Mouse (Mus musculus) hindbrain, embryonic 13.5 days (tissue): Measurements from ENCODE around the gene C87436. TPM values are rescaled to one million over a fixed set of nuclear protein-coding genes. Genes with fewer than 3 reads are reported as not detected.

Experiments
- ATAC-seq: fragments of 200-750 bp; cut with Nextera tagmentation; 2 replicates; pipeline ENCODE4 v1.8.0; 2017; ENCODE audit warnings: moderate TSS enrichment; ENCODE audit not compliant: low FRiP score
- H3K27ac ChIP-seq: fragments of 300-500 bp; sonication (generic); 2 replicates; pipeline ENCODE4 v1.5.1; 2015; ENCODE audit warnings: inconsistent platforms, mild to moderate bottlenecking, moderate library complexity
- H3K27me3 ChIP-seq: fragments of 300-500 bp; sonication (generic); 2 replicates; pipeline ENCODE4 v1.6.1; 2015; ENCODE audit warnings: mild to moderate bottlenecking, inconsistent platforms
- H3K36me3 ChIP-seq: fragments of 300-500 bp; sonication (generic); 2 replicates; pipeline ENCODE4 v1.6.1; 2015; ENCODE audit warnings: mild to moderate bottlenecking, inconsistent platforms
- H3K4me1 ChIP-seq: fragments of 300-500 bp; sonication (generic); replicated peaks from 2 replicates; pipeline ENCODE4 v1.6.1; 2015; ENCODE audit warnings: inconsistent platforms
- H3K4me2 ChIP-seq: fragments of 300-500 bp; sonication (generic); 2 replicates; pipeline ENCODE4 v1.6.1; 2015; ENCODE audit warnings: inconsistent platforms, mild to moderate bottlenecking, moderate library complexity
- H3K4me3 ChIP-seq: fragments of 300-500 bp; sonication (generic); 2 replicates; pipeline ENCODE4 v1.5.1; 2015; ENCODE audit warnings: mild to moderate bottlenecking, inconsistent platforms
- H3K9ac ChIP-seq: fragments of 300-500 bp; sonication (generic); 2 replicates; pipeline ENCODE4 v1.6.1; 2015; ENCODE audit warnings: mild to moderate bottlenecking, inconsistent platforms
- H3K9me3 ChIP-seq: fragments of 300-500 bp; sonication (generic); 2 replicates; pipeline ENCODE4 v1.6.1; 2016; ENCODE audit warnings: inconsistent platforms
- WGBS: fragments of 180-500 bp; shearing (Covaris S2); methylation state at CpG from one replicate; pipeline ENCODE4 v1.1.7; 2015; 5-methylcytosine and 5-hydroxymethylcytosine counted together
- polyA plus RNA-seq: library from polyadenylated mRNA; unstranded; fragments of >200 nt; fragmentation: Nextera tagmentation; extraction: Ambion mirVana; gene quantifications from 2 replicates; pipeline ENCODE4 v1.2.1, GENCODE M21; 2015

Gene C87436
- polyA plus RNA-seq, 1 experiment from 2014 or later = 25.7 TPM

DNA sequence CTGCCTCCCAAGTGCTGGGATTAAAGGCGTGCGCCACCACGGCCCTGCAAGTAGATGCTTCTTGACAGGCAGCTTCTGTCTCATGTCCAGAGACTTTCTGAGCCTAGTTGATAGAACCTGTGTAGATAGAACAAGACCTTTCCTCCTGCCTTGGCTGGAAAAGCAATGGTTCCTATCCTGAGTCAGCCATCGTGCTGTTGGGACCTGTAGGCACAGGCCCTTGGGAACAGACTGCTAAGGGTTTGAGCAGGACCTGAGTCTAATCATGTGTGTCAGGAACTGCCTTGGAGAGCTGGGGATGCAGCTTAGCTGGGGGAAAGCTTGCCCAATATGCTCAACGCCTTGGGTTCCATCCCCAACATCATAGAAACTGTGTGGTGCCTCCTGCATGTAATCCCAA is 35.9 kb downstream of the C87436 start:
- WGBS = 98% methylated on average over 5 of the region's 5 CpGs
- Histone ChIP-seq H3K9ac (no peak overlapping the region), H3K4me1 (peaks cover 30% of the 10 kb centered on the region), H3K4me2 (no peak overlapping the region), H3K27ac (no peak overlapping the region), H3K27me3 (no peaks in the 10 kb centered on the region), H3K4me3 (no peak overlapping the region), H3K36me3 (peaks cover 12% of the 10 kb centered on the region), H3K9me3 (no peaks in the 10 kb centered on the region)
- ATAC-seq = no peak

DNA sequence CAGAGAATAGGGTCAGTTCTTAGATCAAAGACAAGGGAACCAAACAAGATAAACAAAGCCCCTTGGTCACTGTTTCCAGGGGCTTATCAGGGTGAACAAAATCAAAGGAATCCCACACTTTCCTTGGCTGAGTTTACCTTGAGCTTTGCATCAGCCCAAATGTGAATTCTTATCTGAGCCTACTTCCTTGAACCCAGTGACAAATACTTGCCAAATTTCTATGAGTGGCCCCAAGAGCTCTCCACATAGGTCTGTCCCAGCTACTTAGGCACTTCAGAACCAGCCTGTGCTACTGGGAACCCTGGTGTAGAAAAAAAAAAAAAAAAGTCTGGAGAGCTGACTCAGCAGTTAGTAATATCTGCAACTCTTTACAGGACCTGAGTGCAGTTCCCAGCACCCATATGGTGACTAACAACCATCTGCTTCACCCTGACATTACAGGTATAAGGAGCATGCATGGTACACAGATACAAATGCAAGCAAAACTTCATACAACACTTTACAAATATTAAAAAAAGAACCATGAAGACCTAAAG is 36.5 kb downstream of the C87436 start:
- H3K27ac ChIP-seq = no peak overlapping the region
- no peaks in the 10 kb centered on the region for H3K27me3 ChIP-seq
- H3K4me2 ChIP-seq = no peak overlapping the region
- no peak for ATAC-seq
- no peaks in the 10 kb centered on the region for H3K9me3 ChIP-seq
- H3K4me3 ChIP-seq = no peak overlapping the region
- H3K9ac ChIP-seq = no peak overlapping the region
- H3K4me1 ChIP-seq = peaks cover 36% of the 10 kb centered on the region
- peaks cover 6% of the 10 kb centered on the region; the same call in 1 of the 2 replicates for H3K36me3 ChIP-seq

DNA sequence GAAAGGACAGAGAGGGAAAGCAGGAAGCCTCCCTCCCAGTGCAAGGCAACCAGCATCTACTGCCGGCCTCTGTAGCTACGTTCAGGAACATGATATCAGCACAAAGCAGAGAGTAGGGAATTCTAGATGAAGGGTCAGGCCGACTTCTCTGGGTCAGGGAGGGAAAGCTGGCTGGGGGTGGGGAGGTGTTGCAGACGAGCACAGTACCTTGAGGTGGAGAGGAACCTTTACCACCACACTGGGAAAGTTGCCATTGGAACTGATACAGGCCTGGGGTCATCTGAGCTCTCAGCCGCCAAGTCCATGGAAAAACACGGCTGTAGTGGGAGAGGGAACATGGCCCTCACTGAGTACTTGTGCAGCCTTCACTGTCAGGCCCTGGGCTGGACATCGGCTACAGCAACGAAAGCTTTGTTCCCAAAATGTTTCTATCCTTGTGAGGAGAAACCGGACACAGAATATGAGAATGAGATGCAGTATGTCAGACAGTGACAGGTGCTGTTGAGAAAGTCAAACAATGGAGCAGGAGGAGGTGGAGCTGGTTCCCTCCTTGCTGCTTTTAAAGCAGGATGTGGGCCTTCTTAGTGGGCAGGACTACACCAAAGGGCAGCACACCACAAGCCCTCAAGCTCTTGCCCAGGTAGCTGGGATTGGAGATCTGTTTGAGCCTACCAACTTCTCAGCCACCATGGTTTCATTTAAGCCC is 37.4 kb downstream of the C87436 start:
- Histone ChIP-seq H3K9ac (no peak overlapping the region; the same call in 1 of the 2 replicates), H3K4me1 (peaks cover 45% of the 10 kb centered on the region), H3K4me2 (no peak overlapping the region), H3K9me3 (no peaks in the 10 kb centered on the region), H3K36me3 (no peaks in the 10 kb centered on the region), H3K27ac (no peak overlapping the region), H3K27me3 (no peaks in the 10 kb centered on the region), H3K4me3 (no peak overlapping the region)
- no peak for ATAC-seq
- 83% methylated on average over 9 of the region's 9 CpGs for WGBS

DNA sequence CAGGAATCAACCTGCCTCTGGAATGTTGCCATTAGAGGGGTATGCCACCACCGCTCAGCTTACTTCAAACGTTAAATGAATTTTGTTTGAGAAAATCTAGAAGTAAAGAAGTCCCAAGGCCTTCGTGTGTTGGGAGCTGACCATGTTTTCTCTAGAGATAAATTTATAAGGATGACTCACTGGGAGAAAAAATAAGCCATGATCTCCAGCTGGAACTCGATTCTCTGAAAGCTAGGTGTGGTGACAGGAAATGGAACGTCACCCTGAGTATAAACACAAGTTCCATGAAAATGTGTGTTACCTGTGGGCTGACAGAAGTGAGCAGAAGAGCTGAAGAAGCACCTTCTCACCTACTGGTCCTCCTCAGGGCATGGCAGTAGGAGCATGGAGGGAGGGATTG is 38.8 kb downstream of the C87436 start:
- WGBS = 86% methylated on average over 5 of the region's 5 CpGs
- Histone ChIP-seq H3K4me3 (no peak overlapping the region), H3K36me3 (no peaks in the 10 kb centered on the region), H3K27ac (no peak overlapping the region), H3K27me3 (no peaks in the 10 kb centered on the region), H3K9me3 (no peaks in the 10 kb centered on the region), H3K4me1 (peaks cover 37% of the 10 kb centered on the region), H3K9ac (no peak overlapping the region), H3K4me2 (no peak overlapping the region)
- no peak for ATAC-seq

DNA sequence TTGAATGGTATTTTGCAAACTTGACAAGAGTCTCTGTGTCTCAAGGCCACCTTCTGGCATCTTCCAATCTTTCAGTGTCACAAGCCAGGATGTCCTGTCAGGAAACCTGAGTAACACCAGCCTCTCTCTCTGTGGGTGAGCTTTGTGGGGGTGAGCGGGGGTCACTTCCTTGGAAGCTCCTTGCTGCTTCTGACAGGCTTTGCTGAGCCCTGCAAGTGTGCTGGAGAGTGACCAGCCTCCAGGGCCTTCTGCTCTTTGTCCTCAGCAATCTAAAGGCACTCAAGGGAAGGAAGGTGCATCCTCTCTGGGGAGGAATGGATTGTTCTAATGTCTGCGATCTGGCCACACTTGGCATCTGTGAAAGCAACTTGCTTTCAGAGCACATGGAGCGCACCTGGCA is 41.1 kb downstream of the C87436 start:
- no peaks in the 10 kb centered on the region for H3K9me3 ChIP-seq
- 63% methylated on average over 3 of the region's 3 CpGs for WGBS
- no peaks in the 10 kb centered on the region for H3K36me3 ChIP-seq
- no peaks in the 10 kb centered on the region for H3K27me3 ChIP-seq
- H3K4me3 ChIP-seq = no peak overlapping the region
- no peak overlapping the region for H3K4me2 ChIP-seq
- peak overlapping the region; percentile 20; the same call in 1 of the 2 replicates for H3K27ac ChIP-seq
- peaks cover 22% of the 10 kb centered on the region for H3K4me1 ChIP-seq
- no peak overlapping the region; the same call in 1 of the 2 replicates for H3K9ac ChIP-seq
- no peak for ATAC-seq

DNA sequence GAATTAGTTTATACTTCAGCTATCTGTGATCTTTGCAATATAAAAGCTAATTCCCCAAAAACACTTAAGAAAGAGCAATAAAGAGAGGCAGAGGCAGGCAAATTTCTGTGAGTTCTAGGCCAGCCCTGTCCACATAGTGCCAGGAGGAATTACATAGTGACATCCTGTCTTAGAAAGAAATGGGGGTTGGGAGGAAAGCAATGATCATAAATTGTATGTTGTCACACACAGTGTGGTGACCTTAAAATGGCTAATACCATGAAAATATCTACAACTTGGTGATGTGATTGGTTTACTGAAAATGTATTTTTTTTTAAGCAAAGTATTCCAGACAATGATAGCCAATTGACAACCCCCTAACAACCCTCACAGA is 41.6 kb downstream of the C87436 start:
- Histone ChIP-seq H3K9ac (no peak overlapping the region), H3K36me3 (no peaks in the 10 kb centered on the region), H3K9me3 (no peaks in the 10 kb centered on the region), H3K27ac (peak overlapping the region; percentile 81; the same call in 1 of the 2 replicates), H3K4me3 (no peak overlapping the region), H3K27me3 (no peaks in the 10 kb centered on the region), H3K4me2 (no peak overlapping the region), H3K4me1 (peaks cover 22% of the 10 kb centered on the region)
- ATAC-seq = no peak

DNA sequence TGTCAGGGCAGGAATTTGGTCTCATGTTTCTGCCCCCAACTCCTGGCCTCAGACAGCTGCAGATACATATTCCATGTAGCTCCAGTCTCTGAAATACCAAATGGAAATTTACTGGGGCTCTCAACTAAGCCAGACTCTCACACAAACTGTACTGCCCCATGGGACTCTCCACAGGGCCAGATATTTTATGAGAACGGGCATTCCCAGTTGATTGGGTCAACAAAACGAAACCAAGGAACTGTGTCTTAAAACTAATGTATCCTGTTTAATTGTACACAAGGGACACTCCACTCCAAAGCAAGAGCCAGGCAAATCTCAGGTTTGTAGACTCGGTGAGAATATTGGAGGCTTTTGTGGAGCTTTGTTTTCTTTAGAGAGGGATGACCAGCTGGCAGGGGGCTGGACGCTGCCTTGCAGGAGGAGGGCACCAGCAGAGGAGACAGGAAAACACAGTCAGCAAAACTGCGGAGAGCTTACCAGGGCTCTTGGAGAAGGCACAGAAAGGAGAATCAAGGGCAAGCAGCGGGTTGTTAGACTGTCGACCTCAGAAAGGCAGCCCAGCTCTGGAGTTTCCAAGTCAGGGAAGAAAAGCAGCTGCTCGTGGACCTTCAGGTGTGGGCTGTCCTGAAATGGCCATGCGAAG is 42.1 kb downstream of the C87436 start:
- Histone ChIP-seq H3K27ac (peak overlapping the region; percentile 81), H3K27me3 (no peaks in the 10 kb centered on the region), H3K4me2 (0 out of 2 replicates have a peak overlapping the region, but pooled peaks have one; percentile 6), H3K9ac (peak overlapping the region; percentile 55), H3K4me3 (no peak overlapping the region), H3K4me1 (peaks cover 22% of the 10 kb centered on the region), H3K36me3 (no peaks in the 10 kb centered on the region), H3K9me3 (no peaks in the 10 kb centered on the region)
- 41% methylated on average over 9 of the region's 9 CpGs for WGBS
- no peak for ATAC-seq

DNA sequence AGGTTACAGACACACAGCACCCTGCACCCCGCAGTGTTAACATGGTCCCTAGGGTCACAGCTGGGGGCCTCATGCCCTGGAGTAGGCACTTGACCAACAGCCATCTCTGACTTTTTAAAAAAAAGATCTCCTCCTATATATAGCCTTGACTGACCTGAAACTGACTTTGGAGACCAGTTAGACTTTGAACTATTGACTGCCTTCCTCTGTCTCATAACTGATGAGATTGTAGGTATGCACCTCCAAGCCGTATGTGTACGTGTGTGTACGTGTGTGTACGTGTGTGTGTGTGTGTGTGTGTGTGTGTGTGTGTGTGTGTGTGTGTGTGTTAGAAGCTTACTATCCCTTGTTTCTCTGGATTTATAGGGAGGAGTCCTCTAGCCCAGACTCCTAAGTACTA is 43.7 kb downstream of the C87436 start:
- 98% methylated on average over 5 of the region's 5 CpGs for WGBS
- H3K27me3 ChIP-seq = no peaks in the 10 kb centered on the region
- peaks cover 23% of the 10 kb centered on the region for H3K4me1 ChIP-seq
- H3K9me3 ChIP-seq = no peaks in the 10 kb centered on the region
- no peak overlapping the region for H3K27ac ChIP-seq
- H3K9ac ChIP-seq = no peak overlapping the region
- H3K36me3 ChIP-seq = no peaks in the 10 kb centered on the region
- H3K4me3 ChIP-seq = no peak overlapping the region
- H3K4me2 ChIP-seq = no peak overlapping the region
- ATAC-seq = no peak

DNA sequence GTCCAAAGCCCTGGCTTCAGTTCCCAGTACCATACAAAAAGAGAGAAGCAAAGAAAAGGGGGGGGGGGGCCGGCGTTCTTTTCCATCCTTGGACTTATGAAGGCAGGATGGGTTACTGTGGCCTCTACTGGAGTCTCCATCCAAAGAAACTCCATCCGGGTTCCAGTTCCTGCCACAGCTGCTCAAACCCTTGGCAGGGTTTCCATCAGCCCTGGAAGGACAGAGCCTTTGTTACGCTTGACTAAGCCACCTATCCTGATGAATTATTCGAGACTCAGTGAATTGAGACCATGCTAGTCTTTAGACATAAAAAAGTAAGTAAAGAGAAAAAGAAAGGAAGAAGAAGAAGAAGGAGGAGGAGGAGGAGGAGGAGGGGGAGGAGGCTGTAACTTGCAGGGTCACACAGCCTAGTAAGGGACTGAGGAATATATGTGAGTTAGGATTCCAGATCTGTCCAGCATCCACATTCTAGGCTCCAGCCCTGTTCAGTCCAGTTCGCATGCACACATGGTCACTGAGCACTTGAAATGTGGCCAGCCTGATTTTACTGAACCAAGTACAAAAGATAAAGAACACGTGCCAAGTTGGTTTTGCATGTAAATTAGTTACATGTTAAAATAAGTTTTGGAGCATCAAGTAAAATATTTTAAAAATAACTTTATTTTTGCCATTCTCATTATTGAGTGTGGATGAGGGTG is 47.9 kb downstream of the C87436 start:
- Histone ChIP-seq H3K9ac (no peak overlapping the region), H3K4me2 (no peak overlapping the region), H3K4me3 (no peak overlapping the region), H3K4me1 (peaks cover 18% of the 10 kb centered on the region), H3K9me3 (no peaks in the 10 kb centered on the region), H3K27me3 (no peaks in the 10 kb centered on the region), H3K36me3 (no peaks in the 10 kb centered on the region), H3K27ac (peak overlapping the region; percentile 97; the same call in 1 of the 2 replicates)
- WGBS = 61% methylated on average over 7 of the region's 7 CpGs
- ATAC-seq = no peak

DNA sequence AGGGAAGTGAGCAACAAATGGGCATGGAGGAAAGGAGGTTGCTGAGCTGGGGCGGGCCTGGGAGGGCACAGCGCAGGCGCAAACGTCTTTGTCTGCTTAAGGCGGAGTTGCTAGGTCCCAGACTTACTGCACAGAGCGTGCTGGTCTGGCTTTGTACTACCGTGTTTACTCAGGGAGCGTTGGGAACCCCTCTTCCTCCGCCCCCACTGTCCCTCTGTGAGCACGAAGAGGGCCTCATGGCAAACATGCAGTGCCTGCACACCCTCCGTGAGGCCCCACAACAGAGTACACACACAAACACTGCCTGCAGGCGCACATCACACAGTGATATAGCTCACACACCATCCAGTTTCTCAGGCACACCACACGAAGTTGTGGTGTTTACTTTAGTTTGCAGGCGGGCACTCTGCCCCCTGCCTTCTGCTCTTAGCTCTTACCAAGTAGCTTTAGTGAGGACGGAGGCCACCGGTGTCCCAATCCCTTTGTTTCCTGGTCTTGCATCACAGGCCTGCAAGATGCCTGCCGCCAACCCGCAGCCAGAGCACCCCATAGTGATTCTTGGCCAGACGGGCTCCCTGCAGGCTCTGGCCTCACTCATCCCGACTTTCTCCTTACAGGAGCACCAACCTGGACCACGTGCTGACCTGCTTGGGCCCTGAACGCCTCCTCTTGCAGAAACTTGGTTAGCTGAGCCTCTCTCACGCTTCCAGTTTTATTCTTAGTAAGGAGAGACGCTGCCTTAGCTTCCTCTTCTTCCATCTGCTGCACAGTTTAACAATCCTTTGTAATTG is 49.4 kb downstream of the C87436 start:
- WGBS = 6% methylated on average over 24 of the region's 24 CpGs
- no peaks in the 10 kb centered on the region for H3K36me3 ChIP-seq
- peak overlapping the region; percentile 73 for H3K9ac ChIP-seq
- H3K4me3 ChIP-seq = peak overlapping the region; percentile 11; the same call in 1 of the 2 replicates
- ATAC-seq = peak; percentile 95
- H3K27ac ChIP-seq = peak overlapping the region; percentile 97
- peak overlapping the region; percentile 47 for H3K4me2 ChIP-seq
- H3K9me3 ChIP-seq = no peaks in the 10 kb centered on the region
- no peaks in the 10 kb centered on the region for H3K27me3 ChIP-seq
- H3K4me1 ChIP-seq = peaks cover 18% of the 10 kb centered on the region

DNA sequence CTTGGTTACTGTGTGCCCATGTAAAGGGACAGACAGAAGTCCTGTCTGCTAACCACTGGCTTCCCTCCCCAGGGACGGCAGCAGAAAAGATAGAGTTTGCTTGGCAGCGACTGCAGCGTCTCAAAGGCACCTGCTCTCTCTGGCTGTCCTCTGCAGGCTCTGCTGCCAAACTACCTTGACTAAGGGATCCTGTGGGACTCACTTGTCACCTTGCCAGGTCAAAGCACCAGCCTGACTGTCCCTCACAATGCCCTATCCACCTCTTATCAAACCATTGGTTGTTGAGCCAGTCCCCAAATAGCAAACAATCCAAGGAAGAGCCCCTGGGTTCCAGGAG is 49.9 kb downstream of the C87436 start:
- Histone ChIP-seq H3K9ac (peak overlapping the region; percentile 73), H3K4me3 (no peak overlapping the region), H3K36me3 (no peaks in the 10 kb centered on the region), H3K27ac (peak overlapping the region; percentile 97), H3K4me2 (peak overlapping the region; percentile 47), H3K4me1 (peaks cover 18% of the 10 kb centered on the region), H3K27me3 (no peaks in the 10 kb centered on the region), H3K9me3 (no peaks in the 10 kb centered on the region)
- ATAC-seq = 0 out of 2 replicates have a peak, but pooled peaks have one; percentile 12
- 16% methylated on average over 3 of the region's 3 CpGs for WGBS

DNA sequence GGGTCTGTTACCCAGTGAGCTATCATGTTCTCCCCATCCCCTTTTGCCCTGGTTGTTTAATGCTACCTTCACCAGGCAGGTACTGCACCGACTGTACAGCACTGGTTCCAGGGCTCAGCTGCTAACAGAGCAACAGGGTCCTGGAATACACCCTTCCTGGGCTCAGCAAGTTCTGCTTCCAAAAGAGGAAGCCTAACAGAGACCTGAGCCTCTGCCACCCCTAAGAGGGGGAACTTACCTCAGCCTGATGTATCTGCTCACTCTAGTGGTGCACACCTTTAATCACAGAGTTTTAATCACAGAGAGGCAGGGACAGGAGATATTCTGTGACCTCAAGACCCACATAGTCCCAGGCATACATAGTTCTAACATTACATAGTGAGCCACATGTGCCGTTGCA is 51.8 kb downstream of the C87436 start:
- Histone ChIP-seq H3K4me1 (peaks cover 18% of the 10 kb centered on the region), H3K9ac (no peak overlapping the region), H3K36me3 (no peaks in the 10 kb centered on the region), H3K27me3 (no peaks in the 10 kb centered on the region), H3K9me3 (no peaks in the 10 kb centered on the region), H3K27ac (no peak overlapping the region), H3K4me2 (no peak overlapping the region), H3K4me3 (no peak overlapping the region)
- 92% methylated on average over 2 of the region's 2 CpGs for WGBS
- ATAC-seq = no peak
